Mouse (Mus musculus) liver, embryonic 14.5 days (tissue): ENCODE measurements around the gene Stx8. TPM values are rescaled to one million over a fixed set of nuclear protein-coding genes. Genes with fewer than 3 reads are reported as not detected.

Source experiments
- ATAC-seq: fragments of 200-750 bp; cut with Nextera tagmentation; 2 replicates; pipeline ENCODE4 v1.8.0; 2017; ENCODE audit warnings: moderate number of reproducible peaks, mild to moderate bottlenecking, moderate library complexity; ENCODE audit not compliant: insufficient read depth
- DNase-seq, 3 experiments: peaks; one replicate each; pipeline ENCODE4 v3.0.0-alpha.2; 2012 to 2013; ENCODE audit warnings: low read depth in 3 of 3, low spot score in 3 of 3
- H3K27ac ChIP-seq: fragments of 300-500 bp; sonication (generic); 2 replicates; pipeline ENCODE4 v1.5.1; 2014; ENCODE audit warnings: moderate library complexity, mild to moderate bottlenecking, control low read depth, inconsistent platforms
- H3K27me3 ChIP-seq: fragments of 300-500 bp; sonication (generic); 2 replicates; pipeline ENCODE4 v1.6.1; 2014; ENCODE audit warnings: mild to moderate bottlenecking, low read length, moderate library complexity; ENCODE audit not compliant: control insufficient read depth, insufficient read depth
- H3K36me3 ChIP-seq: fragments of 300-500 bp; sonication (generic); replicated peaks from 2 replicates; pipeline ENCODE4 v1.6.1; 2014; ENCODE audit warnings: low read depth; ENCODE audit not compliant: control insufficient read depth, insufficient read depth
- H3K4me1 ChIP-seq, 2 experiments: fragments of 200-500 bp in 1 of 2; fragments of 300-500 bp in 1 of 2; sonication (generic) in 1 of 2; replicated peaks; 2 replicates each; pipeline ENCODE4 v1.6.1; 2012 to 2014; ENCODE audit warnings: antibody characterized with exemption in 1 of 2, inconsistent platforms in 1 of 2, low read length in 1 of 2; ENCODE audit not compliant: control insufficient read depth in 2 of 2, insufficient read depth in 2 of 2
- H3K4me2 ChIP-seq: fragments of 300-500 bp; sonication (generic); 2 replicates; pipeline ENCODE4 v1.6.1; 2014; ENCODE audit warnings: low read depth, mild to moderate bottlenecking, control low read depth, moderate library complexity
- H3K4me3 ChIP-seq, 2 experiments: fragments of 200-500 bp in 1 of 2; fragments of 300-500 bp in 1 of 2; sonication (generic) in 1 of 2; 2 replicates each; pipeline ENCODE4 v1.5.1; 2012 to 2014; ENCODE audit warnings: low read depth in 2 of 2, low read length in 2 of 2, mild to moderate bottlenecking in 2 of 2, control low read depth in 1 of 2, inconsistent platforms in 1 of 2, moderate library complexity in 1 of 2; ENCODE audit not compliant: insufficient read depth in 1 of 2
- H3K9ac ChIP-seq: fragments of 300-500 bp; sonication (generic); replicated peaks from 2 replicates; pipeline ENCODE4 v1.6.1; 2014; ENCODE audit warnings: mild to moderate bottlenecking, control low read depth, moderate library complexity
- H3K9me3 ChIP-seq: fragments of 300-500 bp; sonication (generic); 2 replicates; pipeline ENCODE4 v1.6.1; 2016; ENCODE audit warnings: low read length, mixed read lengths; ENCODE audit not compliant: control insufficient read depth
- CTCF ChIP-seq: IDR thresholded peaks from 2 replicates; pipeline ENCODE4 v1.5.1; 2016; ENCODE audit warnings: antibody characterized with exemption, low read depth, control low read depth
- EP300 ChIP-seq: IDR thresholded peaks from 2 replicates; pipeline ENCODE4 v1.6.1; 2016; ENCODE audit warnings: antibody characterized with exemption, low read depth
- WGBS: fragments of 180-500 bp; shearing (Covaris S2); extraction: QIAGEN DNeasy Blood & Tissue Kit; methylation state at CpG from one replicate; pipeline ENCODE4 v1.1.7; 2014; ENCODE audit not compliant: insufficient replicate concordance; 5-methylcytosine and 5-hydroxymethylcytosine counted together
- polyA plus RNA-seq, 2 experiments: library from polyadenylated mRNA; depleted of rRNA in 1 of 2; stranded (reverse) in 1 of 2; unstranded in 1 of 2; fragments of >200 nt; fragmentation: Nextera tagmentation in 1 of 2; extraction: Ambion mirVana in 1 of 2; gene quantifications; 2 replicates each; pipeline versions ENCODE4 v1.2.1 to v1.2.3; 2012 to 2014

The Stx8 gene
- polyA plus RNA-seq, 2 experiments: 8.1 to 24.5 TPM

DNA sequence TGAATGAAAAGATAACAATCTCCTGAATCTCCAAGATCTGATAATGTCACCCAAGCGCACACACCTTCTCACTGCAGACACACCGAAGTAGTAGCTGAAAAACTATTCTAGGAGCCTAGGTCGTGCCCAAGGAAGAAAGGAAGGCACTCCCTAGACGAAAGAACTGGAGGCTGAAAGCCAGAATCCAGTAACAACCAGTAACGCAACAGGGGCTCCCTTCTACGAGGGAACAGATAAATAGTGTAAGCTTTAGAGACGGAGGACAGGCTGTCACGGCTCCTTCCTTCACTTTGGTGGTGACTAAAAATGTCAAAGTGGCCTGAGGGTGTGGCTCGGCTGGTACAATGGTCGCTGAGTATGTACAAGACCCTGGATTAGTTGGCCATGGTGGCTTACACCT lies 236.6 kb downstream of the Stx8 start:
- 56% methylated on average over 10 of the region's 10 CpGs for WGBS
- H3K9ac ChIP-seq: no peak overlapping the region
- ATAC-seq: no peak

DNA sequence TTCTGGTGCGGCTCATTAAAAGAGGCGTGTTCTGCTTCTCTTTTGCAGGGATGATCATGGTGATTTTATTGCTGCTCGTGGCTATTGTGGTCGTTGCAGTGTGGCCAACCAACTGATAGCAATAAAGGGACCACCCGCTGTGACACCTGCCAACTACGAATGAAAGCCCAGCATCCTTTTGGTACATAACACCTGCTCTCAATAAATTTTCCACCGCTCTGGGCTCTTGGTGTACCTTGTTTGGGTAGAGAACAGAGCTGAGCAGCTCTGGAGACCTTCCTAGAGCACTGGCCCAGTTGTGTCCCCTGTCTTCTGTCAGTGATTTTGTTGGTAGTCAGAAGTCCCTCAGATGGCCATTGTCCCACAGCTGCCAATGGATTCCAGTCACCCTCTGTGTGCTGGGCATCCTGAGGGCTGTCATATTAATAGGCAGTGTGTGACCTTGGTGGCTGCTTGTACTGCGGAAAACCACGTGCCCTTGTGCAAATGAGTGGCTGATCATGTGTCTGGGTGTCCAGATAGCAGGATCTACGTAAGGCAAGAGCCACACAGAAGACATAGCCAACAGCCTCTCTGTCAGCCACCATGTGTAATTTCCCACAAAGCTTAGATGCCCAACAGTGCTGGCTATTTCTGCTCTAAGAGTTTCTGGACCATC lies 237.8 kb downstream of the Stx8 start:
- 56% methylated on average over 10 of the region's 10 CpGs for WGBS
- no peak for DNase-seq

More for the DNA sequence above, 236.6 kb downstream of the Stx8 start:
- TF ChIP-seq EP300: no peak
- TF ChIP-seq CTCF: no peak
- H3K9me3 ChIP-seq: no peaks in the 10 kb centered on the region
- H3K27me3 ChIP-seq: no peaks in the 10 kb centered on the region
- no peak for DNase-seq
- no peaks in the 10 kb centered on the region for H3K4me1 ChIP-seq
- no peak overlapping the region for H3K4me2 ChIP-seq
- no peak overlapping the region for H3K4me3 ChIP-seq
- no peak overlapping the region for H3K27ac ChIP-seq
- no peaks in the 10 kb centered on the region for H3K36me3 ChIP-seq

DNA sequence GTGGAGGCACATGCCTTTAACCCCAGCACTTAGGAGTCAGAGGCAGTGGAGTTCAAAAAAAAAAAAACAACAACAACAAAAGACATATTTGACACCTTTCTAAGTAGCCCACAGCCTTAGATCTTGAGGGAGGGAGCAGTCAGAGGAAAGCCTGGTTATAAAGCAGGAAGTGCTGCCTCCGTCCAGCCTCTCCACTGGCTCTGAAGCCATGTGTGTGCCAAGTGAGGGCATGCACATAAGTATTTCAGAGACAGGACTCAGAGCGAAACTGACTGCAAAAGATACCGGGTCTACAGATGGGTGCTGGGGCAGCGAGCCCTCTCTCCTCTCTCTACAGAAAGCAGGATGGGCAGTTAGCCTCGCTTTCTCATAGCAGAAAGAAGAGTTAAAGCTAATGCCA lies 238.4 kb downstream of the Stx8 start:
- Histone ChIP-seq H3K4me2 (no peak overlapping the region), H3K27ac (no peak overlapping the region), H3K9me3 (no peaks in the 10 kb centered on the region), H3K36me3 (no peaks in the 10 kb centered on the region), H3K4me3 (no peak overlapping the region), H3K4me1 (no peaks in the 10 kb centered on the region), H3K9ac (no peak overlapping the region), H3K27me3 (no peaks in the 10 kb centered on the region)
- DNase-seq (no peak), ATAC-seq (no peak)
- no peak for TF ChIP-seq EP300
- 65% methylated on average over 5 of the region's 5 CpGs for WGBS

More for the DNA sequence above, 237.8 kb downstream of the Stx8 start:
- H3K27me3 ChIP-seq: no peaks in the 10 kb centered on the region
- H3K4me3 ChIP-seq: no peak overlapping the region
- H3K4me1 ChIP-seq: no peaks in the 10 kb centered on the region
- no peak overlapping the region for H3K27ac ChIP-seq
- TF ChIP-seq EP300: no peak
- ATAC-seq: no peak
- H3K4me2 ChIP-seq: no peak overlapping the region
- H3K36me3 ChIP-seq: no peaks in the 10 kb centered on the region
- no peak overlapping the region for H3K9ac ChIP-seq
- H3K9me3 ChIP-seq: no peaks in the 10 kb centered on the region

DNA sequence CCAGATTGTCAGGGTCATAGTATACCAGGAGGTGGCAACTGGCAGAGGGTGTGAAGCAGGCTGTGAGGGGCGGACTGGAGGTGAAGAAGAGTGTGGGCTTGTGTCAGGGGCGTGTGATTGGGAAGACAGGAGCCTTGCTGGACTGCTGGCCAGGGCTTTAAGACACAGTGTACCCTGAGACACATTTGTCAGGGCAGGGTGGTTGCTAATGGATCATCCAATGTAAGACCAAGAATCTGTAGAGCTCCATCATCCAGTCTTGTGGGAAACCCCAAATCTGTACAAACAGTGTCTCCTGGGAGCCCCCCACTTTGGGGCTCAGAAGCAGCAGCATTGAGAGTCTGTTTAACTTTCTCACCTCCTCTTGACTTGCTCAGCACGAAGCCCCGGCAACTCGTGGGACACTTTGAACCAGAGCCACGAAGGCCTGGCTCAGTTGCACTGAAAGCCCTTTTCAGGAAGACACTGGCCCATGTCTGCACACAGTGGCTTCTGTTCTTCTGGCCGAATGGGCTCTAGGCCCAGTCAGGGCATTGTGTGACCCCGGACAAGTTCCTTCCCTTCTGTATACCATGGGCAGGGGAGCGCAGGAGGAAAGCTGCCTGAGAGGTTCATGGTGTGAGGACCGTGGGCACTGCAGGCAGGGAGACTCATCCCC lies 239.7 kb downstream of the Stx8 start:
- H3K4me3 ChIP-seq: no peak overlapping the region

DNA sequence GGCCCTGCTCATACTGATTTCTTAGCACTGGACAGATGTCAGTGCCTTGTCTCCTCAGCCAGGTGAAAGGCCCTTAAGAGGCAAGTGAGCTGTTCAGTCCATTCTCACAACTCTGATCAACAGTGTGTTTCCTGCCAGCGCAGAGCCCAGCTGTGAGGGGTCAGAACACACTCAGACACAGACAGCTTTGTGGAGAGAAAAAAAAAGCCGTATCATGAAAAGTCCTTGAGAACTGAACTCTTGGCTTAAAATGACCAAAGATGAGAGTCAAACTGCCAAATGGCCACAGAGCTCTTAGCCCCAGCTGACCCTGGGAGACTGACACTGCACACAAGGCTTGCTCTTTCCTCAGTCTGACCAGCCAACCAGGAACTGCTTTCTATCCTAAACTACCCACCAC lies 242.0 kb downstream of the Stx8 start:
- TF ChIP-seq EP300 (no peak), CTCF (no peak)
- H3K9ac ChIP-seq: no peak overlapping the region
- H3K27ac ChIP-seq: no peak overlapping the region

More for the DNA sequence above, 239.7 kb downstream of the Stx8 start:
- no peaks in the 10 kb centered on the region for H3K36me3 ChIP-seq
- WGBS: 68% methylated on average over 10 of the region's 10 CpGs
- no peaks in the 10 kb centered on the region for H3K4me1 ChIP-seq
- no peak overlapping the region for H3K9ac ChIP-seq
- TF ChIP-seq EP300 (no peak), CTCF (no peak)
- no peaks in the 10 kb centered on the region for H3K9me3 ChIP-seq
- DNase-seq (no peak), ATAC-seq (no peak)
- no peak overlapping the region for H3K27ac ChIP-seq
- H3K4me2 ChIP-seq: no peak overlapping the region
- H3K27me3 ChIP-seq: no peaks in the 10 kb centered on the region

More for the DNA sequence above, 242.0 kb downstream of the Stx8 start:
- H3K4me3 ChIP-seq: no peak overlapping the region
- H3K36me3 ChIP-seq: no peaks in the 10 kb centered on the region
- DNase-seq (no peak), ATAC-seq (no peak)
- no peaks in the 10 kb centered on the region for H3K4me1 ChIP-seq
- WGBS: 71% methylated on average over 2 of the region's 2 CpGs
- no peak overlapping the region for H3K4me2 ChIP-seq
- H3K27me3 ChIP-seq: no peaks in the 10 kb centered on the region
- H3K9me3 ChIP-seq: no peaks in the 10 kb centered on the region
